Mouse (Mus musculus): ENCODE measurements around the gene Pfkfb3. TPM values are rescaled to one million over a fixed set of nuclear protein-coding genes. Genes with fewer than 3 reads are reported as not detected.

The Pfkfb3 gene
- polyA plus RNA-seq (2014; fragmentation: Illumina TruSeq; extraction: RNeasy Lipid Tissue Mini Kit (QIAGEN cat#74804); ENCODE audit: low read depth, low replicate concordance), result 2.0 TPM

GRCm38 (mm10) chr2:11553471-11554400 is at the start of gene Pfkfb3:
Gene Pfkfb3, minus strand, starts transcription at chr2:11554077.

Other genes starting within 250 kb of the Pfkfb3 start
- 118 TPM for gene Rbm17, start 50.1 kb upstream of the Pfkfb3 start, polyA plus RNA-seq (2014; fragmentation: Illumina TruSeq; extraction: RNeasy Lipid Tissue Mini Kit (QIAGEN cat#74804); ENCODE audit: low read depth, low replicate concordance)
- gene Gm17490, start 72.2 kb upstream of the Pfkfb3 start, polyA plus RNA-seq (2014; fragmentation: Illumina TruSeq; extraction: RNeasy Lipid Tissue Mini Kit (QIAGEN cat#74804); ENCODE audit: low read depth, low replicate concordance), result not detected
- 0.16 TPM for gene Il2ra, start 88.7 kb upstream of the Pfkfb3 start, polyA plus RNA-seq (2014; fragmentation: Illumina TruSeq; extraction: RNeasy Lipid Tissue Mini Kit (QIAGEN cat#74804); ENCODE audit: low read depth, low replicate concordance)
- gene Il15ra, start 151.2 kb upstream of the Pfkfb3 start, polyA plus RNA-seq (2014; fragmentation: Illumina TruSeq; extraction: RNeasy Lipid Tissue Mini Kit (QIAGEN cat#74804); ENCODE audit: low read depth, low replicate concordance), result 47.1 TPM
- 25.5 TPM for gene Fbh1, start 223.5 kb upstream of the Pfkfb3 start, polyA plus RNA-seq (2014; fragmentation: Illumina TruSeq; extraction: RNeasy Lipid Tissue Mini Kit (QIAGEN cat#74804); ENCODE audit: low read depth, low replicate concordance)
- gene Ankrd16, start 223.8 kb upstream of the Pfkfb3 start, polyA plus RNA-seq (2014; fragmentation: Illumina TruSeq; extraction: RNeasy Lipid Tissue Mini Kit (QIAGEN cat#74804); ENCODE audit: low read depth, low replicate concordance), result 10.7 TPM

Data from liver, adult 10 weeks (tissue).